Mouse (Mus musculus): ENCODE results near the gene Mpg.

DNA sequence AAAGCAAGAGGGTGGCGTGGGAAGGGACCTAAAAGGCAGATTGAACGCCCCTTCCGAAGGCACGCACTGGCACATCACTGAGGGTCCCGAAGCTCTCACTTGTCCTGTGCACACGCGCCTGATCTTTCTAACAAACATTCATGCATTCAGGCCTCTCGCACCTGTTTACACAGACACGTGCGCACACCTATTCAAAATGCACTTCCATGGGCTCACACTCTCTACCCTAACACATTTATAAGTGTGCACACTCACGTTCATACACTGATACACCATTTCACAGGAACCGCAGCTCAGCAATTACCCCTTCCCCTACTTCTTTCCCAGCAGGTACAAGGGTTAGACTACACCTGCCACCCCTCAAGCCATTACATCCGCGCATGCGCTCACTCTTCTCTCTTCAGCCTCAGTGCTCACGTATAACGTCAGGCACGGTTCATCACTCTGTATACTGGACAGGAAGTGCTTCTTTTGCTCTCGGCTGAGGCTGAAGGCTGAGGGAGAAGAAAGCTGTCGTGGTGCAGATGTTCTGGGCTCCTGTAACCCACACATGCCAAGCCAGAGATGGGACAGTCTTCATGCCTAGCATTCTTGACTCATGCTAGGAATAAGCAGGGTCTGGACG, 3.6 kb upstream of the Mpg start:
- no peak for TF ChIP-seq CTCF (IDR thresholded peaks at IDR 0.05; ENCODE audit: borderline replicate concordance, insufficient read depth, low read depth, low read length)
- TF ChIP-seq POLR2A (IDR thresholded peaks at IDR 0.05; ENCODE audit: borderline replicate concordance, insufficient read depth, low read length): no peak
